In genomic region chr7:102686944-102687501, GRCm38 (mm10) we compare ENCODE assay signal across 8 mouse cellular contexts. TPM values are rescaled to one million over a fixed set of nuclear protein-coding genes. Genes with fewer than 3 reads are reported as not detected.
DNase-seq lines count a peak whose midpoint lies in the region; ATAC-seq and TF ChIP-seq lines count a peak whose summit lies in the region.

TSS of gene Trim68 (minus strand) at chr7:102687327.

- no peaks in the 10 kb centered on the region for H3K4me1 ChIP-seq in cortical plate, adult 2 months (ENCODE audit: control insufficient read depth, insufficient read depth, low read length)
- peaks cover 13% of the 10 kb centered on the region for H3K4me1 ChIP-seq in megakaryocyte, embryonic 14.5 days

- H3K4me3 ChIP-seq in cortical plate, adult 2 months (ENCODE audit: insufficient read depth, low read length) = peak within 1 kb of the TSS; percentile 86
- peak within 1 kb of the TSS; percentile 93 for H3K4me3 ChIP-seq in megakaryocyte, embryonic 14.5 days (replicated peaks)

- peak; percentile 100 for ATAC-seq in activated CD4-positive, CD25-positive, alpha-beta regulatory T cell, adult 4 months

- H3K27ac ChIP-seq in cortical plate, adult 2 months (ENCODE audit: insufficient read depth, low read length) = peak within 1 kb of the TSS; percentile 70

- no peaks in the 10 kb centered on the region for H3K9me3 ChIP-seq in megakaryocyte, embryonic 14.5 days

- H3K36me3 ChIP-seq in megakaryocyte, embryonic 14.5 days (replicated peaks; ENCODE audit: low read length) = peaks cover 18% of the 10 kb centered on the region

- no peak for TF ChIP-seq CTCF in cortical plate, adult 2 months (IDR thresholded peaks at IDR 0.05; ENCODE audit: extremely low read depth, insufficient read depth, low read length)

- H3K27me3 ChIP-seq in megakaryocyte, embryonic 14.5 days (replicated peaks) = no peaks in the 10 kb centered on the region

- DNase-seq in gastrocnemius, adult 8-10 months (ENCODE audit: low spot score in 2 of 2) = peak; percentile 78 to 85
- peak; percentile 39 for DNase-seq in hindlimb bud, embryonic 11.5 days (ENCODE audit: extremely low spot score, low read depth, low spot score)
- DNase-seq in left cerebral cortex, adult 8-10 months (ENCODE audit: low spot score in 2 of 2) = peak; percentile 72 to 91
- DNase-seq in right cerebral cortex, postnatal 10 days (ENCODE audit: low spot score in 2 of 2) = peak; percentile 94 to 96
- DNase-seq in urinary bladder, postnatal 25 days (ENCODE audit: low spot score) = peak; percentile 85

- TF ChIP-seq POLR2A in cortical plate, adult 2 months (IDR thresholded peaks at IDR 0.05; ENCODE audit: extremely low read depth, insufficient read depth, low read length) = no peak

RNA-seq across cellular contexts. Expression of gene Trim68, which starts in this region (rescaled TPM):
- 1 to 10 TPM; 9.2 to 9.3 TPM for polyA plus RNA-seq in activated CD4-positive, CD25-positive, alpha-beta regulatory T cell, adult 4 months (2017; shearing (Covaris generic))
- polyA plus RNA-seq in cortical plate, adult 2 months (2012; rRNA removed) = 15.8 and 16.8 TPM in 2 replicates
- total RNA-seq in gastrocnemius, adult 8-10 months (2022) = 1 to 10 TPM; 3.8 to 5.3 (median 4.6) TPM
- total RNA-seq in left cerebral cortex, adult 8-10 months (2022) = 1 to 10 TPM; 5.2 to 6.4 (median 5.6) TPM
- polyA plus RNA-seq in megakaryocyte, embryonic 14.5 days (2012; ENCODE audit: insufficient read depth, low replicate concordance) = 0.73 and 1.0 TPM in 2 replicates

Comparison
In these comparisons a context has a peak if more than half of its experiments do, and no peak if none do; other contexts are left out.
1. Peak in every context shown above with its lines: DNase-seq, ATAC-seq, H3K4me3 ChIP-seq and H3K27ac ChIP-seq.
2. DNase-seq: peak in every context shown above with its lines; median percentile 95 in right cerebral cortex, postnatal 10 days; 85 in urinary bladder, postnatal 25 days; 82 in gastrocnemius, adult 8-10 months; 82 in left cerebral cortex, adult 8-10 months; 39 in hindlimb bud, embryonic 11.5 days.